Mouse (Mus musculus): ENCODE measurements around the gene Tex37.

GRCm38 (mm10) chr6:70918827-70919226 is at the start of gene Tex37:
- TF ChIP-seq POLR2A (IDR thresholded peaks at IDR 0.05; ENCODE audit: low read depth, low read length), result no peak
- no peak for TF ChIP-seq CTCF (IDR thresholded peaks at IDR 0.05; ENCODE audit: extremely low read depth, insufficient read length, insufficient replicate concordance, low read depth, low read length)
